Mouse (Mus musculus): ENCODE results near the gene Tmprss13. TPM values are rescaled to one million over a fixed set of nuclear protein-coding genes. Genes with fewer than 3 reads are reported as not detected.

Tmprss13 gene
- not detected for polyA plus RNA-seq (2015; fragmentation: Illumina TruSeq; extraction: RNeasy Lipid Tissue Mini Kit (QIAGEN cat#74804); ENCODE audit: insufficient read depth, low read depth, low replicate concordance)

DNA sequence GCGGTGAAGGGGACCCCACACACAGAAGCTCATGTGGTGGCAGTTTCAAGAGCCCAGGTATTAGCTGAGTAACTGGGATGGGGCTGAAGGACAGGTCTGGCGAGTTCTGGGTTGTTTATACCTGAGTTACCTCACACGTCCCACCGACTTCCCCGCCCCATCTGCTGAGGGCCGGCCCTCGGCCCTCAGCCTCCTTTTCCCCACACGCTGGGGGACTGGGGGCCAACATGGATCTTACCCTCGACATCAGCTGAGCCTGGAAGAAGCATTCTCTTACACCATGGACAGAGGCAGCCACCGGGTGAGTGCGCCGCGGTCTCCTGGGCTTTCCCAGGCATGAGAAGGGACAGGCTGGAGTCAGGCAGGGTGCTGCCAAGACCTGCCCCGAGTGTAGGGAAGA, at the start of gene Tmprss13:
TSS of gene Tmprss13 (plus strand) at position 246 of the 400 bp plus-strand sequence.

DNA sequence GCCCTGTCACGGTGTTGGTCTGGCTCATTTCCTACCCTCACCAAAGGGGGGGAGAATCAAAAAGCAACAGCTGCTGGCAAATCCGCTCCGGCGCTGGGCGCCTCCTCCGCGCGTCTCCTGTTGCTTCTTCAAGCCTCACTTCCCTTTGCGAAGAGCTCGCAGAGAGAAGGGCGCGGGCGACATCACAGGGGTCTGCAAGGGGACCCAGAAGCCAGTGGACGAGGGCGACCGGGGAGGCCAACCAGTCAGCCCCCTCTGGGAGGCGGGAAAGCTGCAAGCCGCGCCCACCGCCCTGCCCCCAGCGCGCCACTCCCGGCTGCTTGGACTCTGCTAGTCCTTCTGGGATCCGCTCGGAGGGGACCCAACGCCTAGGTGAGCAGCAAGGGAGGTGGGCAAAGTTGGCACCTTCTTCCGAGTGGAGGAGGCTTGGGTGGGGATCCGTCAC, 51.2 kb downstream of the Tmprss13 start, which contains the start of gene Fxyd6:
TSS of gene Fxyd6 (plus strand) at position 69 of the 445 bp plus-strand sequence.

Other genes with a start within 250 kb of the Tmprss13 start
- 0.33 TPM for gene Jaml, start 239.9 kb upstream of the Tmprss13 start, polyA plus RNA-seq (2015; fragmentation: Illumina TruSeq; extraction: RNeasy Lipid Tissue Mini Kit (QIAGEN cat#74804); ENCODE audit: insufficient read depth, low read depth, low replicate concordance)
- gene Scn2b, start 201.3 kb upstream of the Tmprss13 start, polyA plus RNA-seq (2015; fragmentation: Illumina TruSeq; extraction: RNeasy Lipid Tissue Mini Kit (QIAGEN cat#74804); ENCODE audit: insufficient read depth, low read depth, low replicate concordance) = 0.22 TPM
- 1.3 TPM for gene Scn4b, start 180.7 kb upstream of the Tmprss13 start, polyA plus RNA-seq (2015; fragmentation: Illumina TruSeq; extraction: RNeasy Lipid Tissue Mini Kit (QIAGEN cat#74804); ENCODE audit: insufficient read depth, low read depth, low replicate concordance)
- gene BC049352, start 137.1 kb upstream of the Tmprss13 start, polyA plus RNA-seq (2015; fragmentation: Illumina TruSeq; extraction: RNeasy Lipid Tissue Mini Kit (QIAGEN cat#74804); ENCODE audit: insufficient read depth, low read depth, low replicate concordance) = not detected
- 5.5 TPM for gene Tmprss4, start 115.0 kb upstream of the Tmprss13 start, polyA plus RNA-seq (2015; fragmentation: Illumina TruSeq; extraction: RNeasy Lipid Tissue Mini Kit (QIAGEN cat#74804); ENCODE audit: insufficient read depth, low read depth, low replicate concordance)
- gene Il10ra, start 50.0 kb upstream of the Tmprss13 start, polyA plus RNA-seq (2015; fragmentation: Illumina TruSeq; extraction: RNeasy Lipid Tissue Mini Kit (QIAGEN cat#74804); ENCODE audit: insufficient read depth, low read depth, low replicate concordance) = 2.0 TPM
- 21.1 TPM for gene Fxyd6, start 51.1 kb downstream of the Tmprss13 start, polyA plus RNA-seq (2015; fragmentation: Illumina TruSeq; extraction: RNeasy Lipid Tissue Mini Kit (QIAGEN cat#74804); ENCODE audit: insufficient read depth, low read depth, low replicate concordance)
- 1.3 TPM for gene Fxyd2, start 80.6 kb downstream of the Tmprss13 start, polyA plus RNA-seq (2015; fragmentation: Illumina TruSeq; extraction: RNeasy Lipid Tissue Mini Kit (QIAGEN cat#74804); ENCODE audit: insufficient read depth, low read depth, low replicate concordance)
- not detected for gene Dscaml1, start 107.5 kb downstream of the Tmprss13 start, polyA plus RNA-seq (2015; fragmentation: Illumina TruSeq; extraction: RNeasy Lipid Tissue Mini Kit (QIAGEN cat#74804); ENCODE audit: insufficient read depth, low read depth, low replicate concordance)